Mouse (Mus musculus) left cerebral cortex, postnatal 36 days (tissue): ENCODE measurements around the gene Atp1a1. TPM values are rescaled to one million over a fixed set of nuclear protein-coding genes. Genes with fewer than 3 reads are reported as not detected.
A peak's percentile ranks its signal among the peaks of the same experiment; 100 is the strongest.

Experiments
- DNase-seq, 2 experiments: peaks; one replicate each; pipeline ENCODE4 v3.0.0; 2021 to 2022; ENCODE audit warnings: low spot score in 2 of 2, mixed read lengths in 1 of 2
- intact Hi-C: fragments of 180-260 bp; cut with DNase I; formaldehyde crosslinking; loops from one replicate; pipeline ENCODE4 v1.15.1; 2025
- total RNA-seq, 2 experiments: library from RNA; stranded (reverse); gene quantifications; 2 replicates each; pipeline ENCODE4 v1.2.3; 2021

Gene Atp1a1
- total RNA-seq, 2 experiments from 2014 or later, result 1,016 to 1,239 TPM

GRCm38 (mm10) chr3:101564011-101564410 lies 40.5 kb downstream of the Atp1a1 start:
- intact Hi-C loops, result loop anchor here (5.0 kb wide), 1 partner anchor 57 kb away; no protein-coding TSS in a partner anchor
- DNase-seq, result no peak

GRCm38 (mm10) chr3:101562510-101563209 lies 41.8 kb downstream of the Atp1a1 start:
- intact Hi-C loops, result loop anchor here (5.0 kb wide), 1 partner anchor 55 kb away; no protein-coding TSS in a partner anchor
- DNase-seq, result no peak

- DNase-seq, result no peak
- intact Hi-C loops, result loop anchor here (5.0 kb wide), 1 partner anchor 55 kb away; no protein-coding TSS in a partner anchor
These were observed 42.5 kb downstream of the Atp1a1 start for GRCm38 (mm10) chr3:101561948-101562347.

GRCm38 (mm10) chr3:101560841-101561522 lies 43.5 kb downstream of the Atp1a1 start:
- DNase-seq, result no peak
- intact Hi-C loops, result loop anchor here (5.0 kb wide), 1 partner anchor 54 kb away; no protein-coding TSS in a partner anchor

GRCm38 (mm10) chr3:101556712-101557111 lies 47.8 kb downstream of the Atp1a1 start:
- intact Hi-C loops, result no loop called here
- no peak for DNase-seq

- intact Hi-C loops, result no loop called here
These were observed 51.6 kb downstream of the Atp1a1 start for GRCm38 (mm10) chr3:101552621-101553620.

GRCm38 (mm10) chr3:101551457-101552230 lies 52.8 kb downstream of the Atp1a1 start:
- no peak for DNase-seq
- intact Hi-C loops, result no loop called here

More at GRCm38 (mm10) chr3:101552621-101553620, 51.6 kb downstream of the Atp1a1 start:
- no peak for DNase-seq

GRCm38 (mm10) chr3:101549749-101550148 lies 54.7 kb downstream of the Atp1a1 start:
- intact Hi-C loops, result no loop called here

GRCm38 (mm10) chr3:101544116-101544515 lies 60.4 kb downstream of the Atp1a1 start:
- DNase-seq, result no peak
- intact Hi-C loops, result no loop called here

More at GRCm38 (mm10) chr3:101549749-101550148, 54.7 kb downstream of the Atp1a1 start:
- no peak for DNase-seq

GRCm38 (mm10) chr3:101541571-101541970 lies 62.9 kb downstream of the Atp1a1 start:
- intact Hi-C loops, result no loop called here
- no peak for DNase-seq

GRCm38 (mm10) chr3:101540568-101540967 lies 63.9 kb downstream of the Atp1a1 start:
- intact Hi-C loops, result no loop called here
- no peak for DNase-seq

- intact Hi-C loops, result no loop called here
- peak in 1 of 2 experiments; percentile 25 for DNase-seq
These were observed 68.2 kb downstream of the Atp1a1 start for GRCm38 (mm10) chr3:101536322-101536721.

GRCm38 (mm10) chr3:101534311-101534710 lies 70.2 kb downstream of the Atp1a1 start:
- DNase-seq, result no peak
- intact Hi-C loops, result no loop called here

GRCm38 (mm10) chr3:101533373-101533772 lies 71.1 kb downstream of the Atp1a1 start:
- intact Hi-C loops, result no loop called here
- no peak for DNase-seq

GRCm38 (mm10) chr3:101530928-101531327 lies 73.6 kb downstream of the Atp1a1 start:
- intact Hi-C loops, result no loop called here
- no peak for DNase-seq

- no peak for DNase-seq
- intact Hi-C loops, result no loop called here
These were observed 75.4 kb downstream of the Atp1a1 start for GRCm38 (mm10) chr3:101528900-101529594.

- no peak for DNase-seq
- intact Hi-C loops, result no loop called here
These were observed 76.2 kb downstream of the Atp1a1 start for GRCm38 (mm10) chr3:101528157-101528899.

- intact Hi-C loops, result no loop called here
- DNase-seq, result no peak
These were observed 77.9 kb downstream of the Atp1a1 start for GRCm38 (mm10) chr3:101526603-101527002.
